Mouse (Mus musculus): ENCODE data around the gene Dcst2.

The Dcst2 gene

DNA sequence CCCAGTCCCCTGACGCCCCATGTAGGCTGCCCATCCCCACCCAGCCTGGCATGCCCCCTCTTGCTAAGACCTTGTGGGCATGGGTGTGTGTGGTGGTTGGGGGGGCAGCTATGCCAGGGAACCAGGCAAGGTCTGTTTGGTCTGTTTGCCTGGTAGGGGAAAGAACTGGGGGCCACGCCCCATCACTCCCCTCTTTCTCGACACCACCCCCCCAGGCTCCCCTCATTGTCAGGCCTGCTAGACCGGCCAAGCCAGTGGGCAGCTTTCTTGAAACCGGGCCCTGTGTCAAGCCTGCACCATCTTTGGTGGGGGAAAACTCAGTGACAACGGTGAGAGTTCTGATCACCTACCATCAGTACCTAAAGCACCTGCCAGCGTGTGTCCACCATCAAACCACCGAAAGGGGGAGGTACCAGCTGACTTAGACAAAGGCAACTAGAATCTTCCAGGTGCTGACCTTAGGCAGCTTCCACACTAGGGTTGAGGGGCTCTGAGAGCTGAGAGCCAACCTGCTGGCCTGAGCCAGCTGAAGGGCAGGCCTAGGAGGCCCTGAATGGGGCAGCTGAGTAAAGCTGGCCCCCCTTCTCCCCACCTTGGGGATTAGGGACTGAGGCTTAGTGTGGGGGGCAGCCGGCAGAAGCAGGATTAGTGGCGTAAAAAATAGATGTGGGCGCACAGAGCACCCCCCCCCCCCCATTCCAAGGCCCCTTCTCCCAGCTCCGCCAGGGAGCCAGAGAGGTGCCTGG lies 22.7 kb downstream of the Dcst2 start:
- peaks cover 99% of the 10 kb centered on the region for H3K4me1 ChIP-seq (replicated peaks; ENCODE audit: low read depth, low read length)
- TF ChIP-seq CTCF (conservative IDR thresholded peaks at IDR 0.05; ENCODE audit: low read length) (no peak), POU5F1 (IDR thresholded peaks at IDR 0.05; ENCODE audit: borderline replicate concordance, low read length) (no peak), NANOG (IDR thresholded peaks at IDR 0.05; ENCODE audit: borderline replicate concordance, low read length) (no peak)
- no peaks in the 10 kb centered on the region for H3K9me3 ChIP-seq (ENCODE audit: low read length)
- H3K27me3 ChIP-seq (ENCODE audit: insufficient read depth, low read length), result peaks cover 33% of the 10 kb centered on the region
- peaks cover 10% of the 10 kb centered on the region for H3K36me3 ChIP-seq (ENCODE audit: insufficient read depth, low read length)
- peak overlapping the region; percentile 43 for H3K4me3 ChIP-seq (replicated peaks; ENCODE audit: low read length)

- TF ChIP-seq POU5F1 (IDR thresholded peaks at IDR 0.05; ENCODE audit: borderline replicate concordance, low read length), result no peak
- no peak for TF ChIP-seq CTCF (conservative IDR thresholded peaks at IDR 0.05; ENCODE audit: low read length)
- peaks cover 1% of the 10 kb centered on the region; the same call in 1 of the 2 replicates for H3K36me3 ChIP-seq (ENCODE audit: insufficient read depth, low read length)
- H3K4me1 ChIP-seq (replicated peaks; ENCODE audit: low read depth, low read length), result peaks cover 99% of the 10 kb centered on the region
- peaks cover 31% of the 10 kb centered on the region for H3K27me3 ChIP-seq (ENCODE audit: insufficient read depth, low read length)
- H3K4me3 ChIP-seq (replicated peaks; ENCODE audit: low read length), result peak overlapping the region; percentile 43
- H3K9me3 ChIP-seq (ENCODE audit: low read length), result no peaks in the 10 kb centered on the region
These were observed 23.7 kb downstream of the Dcst2 start for GRCm38 (mm10) chr3:89385451-89385850.

DNA sequence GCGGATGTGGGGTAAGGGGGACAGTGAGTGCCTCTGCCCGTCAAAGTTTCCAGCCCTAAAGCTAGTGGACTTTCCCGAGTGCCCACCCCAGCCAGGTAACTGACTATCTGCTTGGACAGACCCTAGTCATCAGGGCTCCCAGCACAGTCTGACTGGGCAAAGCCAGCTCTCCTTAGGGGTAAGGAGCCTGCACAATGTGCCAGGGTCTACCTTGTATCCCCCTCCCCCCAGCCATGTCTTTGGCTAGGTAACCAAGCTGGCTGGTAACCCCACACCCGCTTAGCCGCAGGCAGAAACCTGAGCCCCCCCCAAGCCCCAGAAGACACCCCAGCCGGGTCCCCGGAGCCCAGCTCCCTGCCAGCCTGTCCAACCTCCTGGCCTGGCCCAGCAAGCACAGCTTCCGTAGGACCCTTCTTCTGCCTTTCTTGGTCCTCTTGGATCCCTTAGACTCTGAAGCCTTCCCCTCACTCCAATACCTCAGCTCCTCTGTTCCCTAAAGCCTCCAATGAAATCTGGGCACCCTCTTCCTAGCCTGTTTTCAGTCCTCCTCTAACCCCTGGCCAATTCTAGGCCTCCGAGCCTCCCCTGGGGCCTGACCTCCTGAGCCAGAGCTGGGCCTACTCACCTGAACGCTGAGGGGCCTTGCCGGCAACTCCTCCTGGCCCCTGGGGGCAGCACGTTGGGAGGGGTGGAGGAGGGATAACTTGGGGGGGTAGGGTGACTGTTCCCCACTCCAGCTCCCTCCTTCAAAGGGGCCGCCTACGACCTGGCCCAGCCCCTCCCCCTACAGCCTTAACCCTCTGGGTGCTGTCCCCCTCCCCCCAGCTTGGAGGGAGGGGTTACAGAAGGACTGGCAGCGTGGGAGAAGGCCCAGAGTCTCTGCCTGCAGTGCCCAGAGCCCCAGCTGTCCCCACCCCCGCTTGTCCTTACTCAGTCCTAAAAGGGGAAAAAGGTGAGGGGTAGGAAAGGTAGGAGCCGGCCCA lies 25.0 kb downstream of the Dcst2 start:
- Histone ChIP-seq H3K9me3 (ENCODE audit: low read length) (no peaks in the 10 kb centered on the region), H3K4me3 (replicated peaks; ENCODE audit: low read length) (peak overlapping the region; percentile 46), H3K36me3 (ENCODE audit: insufficient read depth, low read length) (no peaks in the 10 kb centered on the region), H3K4me1 (replicated peaks; ENCODE audit: low read depth, low read length) (peaks cover 99% of the 10 kb centered on the region), H3K27me3 (ENCODE audit: insufficient read depth, low read length) (peaks cover 32% of the 10 kb centered on the region)
- TF ChIP-seq POU5F1 (IDR thresholded peaks at IDR 0.05; ENCODE audit: borderline replicate concordance, low read length) (no peak), NANOG (IDR thresholded peaks at IDR 0.05; ENCODE audit: borderline replicate concordance, low read length) (no peak)

DNA sequence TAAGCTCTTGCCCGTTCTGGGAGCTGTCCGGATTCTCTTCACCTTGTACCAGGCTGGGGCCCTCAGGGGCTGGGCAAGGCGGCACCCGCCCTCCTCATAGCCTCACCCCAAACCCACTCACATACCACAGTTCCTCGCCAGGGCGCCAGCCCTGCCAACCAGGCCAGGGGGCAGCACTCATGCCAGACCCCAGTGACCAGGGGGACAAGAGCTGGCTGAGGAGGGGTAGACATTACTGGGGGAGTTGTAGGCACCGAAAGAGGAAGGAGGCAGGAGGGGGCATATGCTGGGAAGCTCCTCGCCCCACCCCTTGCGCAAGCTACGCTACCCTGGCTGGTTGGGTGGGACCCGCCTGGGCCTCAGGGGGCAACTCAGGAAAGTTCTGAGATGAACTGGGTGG lies 25.9 kb downstream of the Dcst2 start:
- Histone ChIP-seq H3K4me1 (replicated peaks; ENCODE audit: low read depth, low read length) (peaks cover 92% of the 10 kb centered on the region), H3K4me3 (replicated peaks; ENCODE audit: low read length) (peak overlapping the region; percentile 46), H3K9me3 (ENCODE audit: low read length) (no peaks in the 10 kb centered on the region), H3K27me3 (ENCODE audit: insufficient read depth, low read length) (peaks cover 40% of the 10 kb centered on the region), H3K36me3 (ENCODE audit: insufficient read depth, low read length) (no peaks in the 10 kb centered on the region)
- TF ChIP-seq NANOG (IDR thresholded peaks at IDR 0.05; ENCODE audit: borderline replicate concordance, low read length) (no peak), POU5F1 (IDR thresholded peaks at IDR 0.05; ENCODE audit: borderline replicate concordance, low read length) (no peak), CTCF (conservative IDR thresholded peaks at IDR 0.05; ENCODE audit: low read length) (no peak)

- H3K36me3 ChIP-seq (ENCODE audit: insufficient read depth, low read length), result no peaks in the 10 kb centered on the region
- peaks cover 89% of the 10 kb centered on the region for H3K4me1 ChIP-seq (replicated peaks; ENCODE audit: low read depth, low read length)
- TF ChIP-seq CTCF (conservative IDR thresholded peaks at IDR 0.05; ENCODE audit: low read length), result no peak
- TF ChIP-seq NANOG (IDR thresholded peaks at IDR 0.05; ENCODE audit: borderline replicate concordance, low read length), result no peak
- no peak for TF ChIP-seq POU5F1 (IDR thresholded peaks at IDR 0.05; ENCODE audit: borderline replicate concordance, low read length)
- H3K27me3 ChIP-seq (ENCODE audit: insufficient read depth, low read length), result peaks cover 44% of the 10 kb centered on the region
- H3K9me3 ChIP-seq (ENCODE audit: low read length), result no peaks in the 10 kb centered on the region
- peak overlapping the region; percentile 46 for H3K4me3 ChIP-seq (replicated peaks; ENCODE audit: low read length)
These were observed 26.5 kb downstream of the Dcst2 start for GRCm38 (mm10) chr3:89388134-89388881.

- TF ChIP-seq NANOG (IDR thresholded peaks at IDR 0.05; ENCODE audit: borderline replicate concordance, low read length) (no peak), POU5F1 (IDR thresholded peaks at IDR 0.05; ENCODE audit: borderline replicate concordance, low read length) (no peak), CTCF (conservative IDR thresholded peaks at IDR 0.05; ENCODE audit: low read length) (no peak)
- H3K4me3 ChIP-seq (replicated peaks; ENCODE audit: low read length), result no peak overlapping the region
- peaks cover 85% of the 10 kb centered on the region for H3K4me1 ChIP-seq (replicated peaks; ENCODE audit: low read depth, low read length)
- H3K36me3 ChIP-seq (ENCODE audit: insufficient read depth, low read length), result no peaks in the 10 kb centered on the region
- peaks cover 44% of the 10 kb centered on the region for H3K27me3 ChIP-seq (ENCODE audit: insufficient read depth, low read length)
- no peaks in the 10 kb centered on the region for H3K9me3 ChIP-seq (ENCODE audit: low read length)
These were observed 27.3 kb downstream of the Dcst2 start for GRCm38 (mm10) chr3:89388901-89389740.

- Histone ChIP-seq H3K27me3 (ENCODE audit: insufficient read depth, low read length) (peaks cover 46% of the 10 kb centered on the region), H3K4me1 (replicated peaks; ENCODE audit: low read depth, low read length) (peaks cover 84% of the 10 kb centered on the region), H3K36me3 (ENCODE audit: insufficient read depth, low read length) (no peaks in the 10 kb centered on the region), H3K4me3 (replicated peaks; ENCODE audit: low read length) (no peak overlapping the region; the same call in 1 of the 2 replicates), H3K9me3 (ENCODE audit: low read length) (no peaks in the 10 kb centered on the region)
- no peak for TF ChIP-seq CTCF (conservative IDR thresholded peaks at IDR 0.05; ENCODE audit: low read length)
- TF ChIP-seq NANOG (IDR thresholded peaks at IDR 0.05; ENCODE audit: borderline replicate concordance, low read length), result no peak
- TF ChIP-seq POU5F1 (IDR thresholded peaks at IDR 0.05; ENCODE audit: borderline replicate concordance, low read length), result no peak
These were observed 28.3 kb downstream of the Dcst2 start for GRCm38 (mm10) chr3:89390111-89390515.

Data from E14TG2a.4 (cell line).